Comparison of ENCODE assay signal across 9 mouse cellular contexts in the genomic region with DNA sequence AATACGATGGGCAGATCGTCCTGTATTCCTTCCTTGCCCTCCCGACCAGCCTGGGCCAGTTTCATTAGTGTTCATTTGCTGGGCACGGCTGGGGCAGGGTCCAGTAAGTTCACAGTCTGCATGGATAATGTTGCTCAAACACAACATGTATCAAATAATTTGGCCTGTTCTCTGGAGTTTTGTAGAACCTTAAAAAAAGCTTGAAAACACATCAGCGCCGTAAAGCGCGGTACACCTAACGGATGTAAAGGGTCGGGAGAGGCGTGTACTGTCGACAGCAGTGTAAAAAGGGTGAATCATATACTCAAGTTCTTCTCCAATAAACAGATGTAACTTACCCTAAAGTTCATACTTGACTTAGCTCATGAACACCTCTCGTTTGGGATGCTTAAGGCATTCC. TPM values are rescaled to one million over a fixed set of nuclear protein-coding genes. Genes with fewer than 3 reads are reported as not detected.
DNase-seq lines count a peak whose midpoint lies in the region; ATAC-seq and TF ChIP-seq lines count a peak whose summit lies in the region.
"Had no signal": no experiment of that assay in that cellular context is flagged by ENCODE, and none has a peak within 500 bp of the region (broad histone marks: within the 10 kb centered on the region; RNA-seq: fewer than 3 reads in every experiment).

No protein-coding gene starts in this region.

- H3K27me3 ChIP-seq in hindbrain, embryonic 13.5 days = no peaks in the 10 kb centered on the region
- H3K27me3 ChIP-seq in midbrain, embryonic 16.5 days (ENCODE audit: control insufficient read depth, insufficient read depth, low read depth, low read length) = no peaks in the 10 kb centered on the region

- H3K4me2 ChIP-seq in hindbrain, embryonic 13.5 days = peak overlapping the region; percentile 90
- H3K4me2 ChIP-seq in midbrain, embryonic 16.5 days (ENCODE audit: low read length) = peak overlapping the region; percentile 84

- H3K9me3 ChIP-seq in hindbrain, embryonic 13.5 days = no peaks in the 10 kb centered on the region
- H3K9me3 ChIP-seq in midbrain, embryonic 16.5 days (replicated peaks; ENCODE audit: control insufficient read depth, low read length, poor library complexity, severe bottlenecking) = no peaks in the 10 kb centered on the region

- peaks cover 40% of the 10 kb centered on the region for H3K36me3 ChIP-seq in hindbrain, embryonic 13.5 days
- H3K36me3 ChIP-seq in midbrain, embryonic 16.5 days (ENCODE audit: control insufficient read depth, insufficient read depth, low read length) = peaks cover 15% of the 10 kb centered on the region

- no peak for TF ChIP-seq CTCF in layer of hippocampus, adult 2 months (conservative IDR thresholded peaks at IDR 0.05)

- WGBS in hindbrain, embryonic 13.5 days = 15% methylated on average over 13 of the region's 13 CpGs
- 14% methylated on average over 13 of the region's 13 CpGs for WGBS in midbrain, embryonic 16.5 days

- peak overlapping the region; percentile 97 for H3K4me3 ChIP-seq in layer of hippocampus, adult 2 months
- H3K4me3 ChIP-seq in hindbrain, embryonic 13.5 days = peak overlapping the region; percentile 94
- H3K4me3 ChIP-seq in midbrain, embryonic 16.5 days (ENCODE audit: low read depth, low read length) = peak overlapping the region; percentile 71

- peak overlapping the region; percentile 93 for H3K9ac ChIP-seq in hindbrain, embryonic 13.5 days
- peak overlapping the region; percentile 88 for H3K9ac ChIP-seq in midbrain, embryonic 16.5 days (ENCODE audit: low read depth, low read length)

- H3K27ac ChIP-seq in layer of hippocampus, adult 2 months = peak overlapping the region; percentile 97
- peak overlapping the region; percentile 90 for H3K27ac ChIP-seq in hindbrain, embryonic 13.5 days
- H3K27ac ChIP-seq in midbrain, embryonic 16.5 days (ENCODE audit: low read length) = peak overlapping the region; percentile 91

- no peak for DNase-seq in layer of hippocampus, adult 2 months (ENCODE audit: low spot score in 2 of 2)
- DNase-seq in layer of hippocampus, postnatal 25 days (ENCODE audit: extremely low spot score in 1 of 2, low spot score in 1 of 2) = no peak
- DNase-seq in ZHBTc4 (ENCODE audit: low read depth, low spot score) = peak; percentile 37
- DNase-seq in urinary bladder, postnatal 14 days (ENCODE audit: low spot score) = no peak
- DNase-seq in right cerebral cortex, postnatal 10 days (ENCODE audit: low spot score in 2 of 2) = no peak
- DNase-seq in testis, postnatal 10 days (ENCODE audit: low spot score) = no peak

- no peak for ATAC-seq in hindbrain, embryonic 13.5 days (ENCODE audit: low FRiP score)
- no peak for ATAC-seq in midbrain, embryonic 16.5 days

- H3K4me1 ChIP-seq in hindbrain, embryonic 13.5 days (replicated peaks) = peaks cover 49% of the 10 kb centered on the region
- peaks cover 23% of the 10 kb centered on the region for H3K4me1 ChIP-seq in midbrain, embryonic 16.5 days (ENCODE audit: control insufficient read depth, insufficient read depth, low read length)

RNA-seq across cellular contexts. Expression of a gene that starts 0.7 kb away (rescaled TPM):
- 100 to 1,000 TPM; 114 to 118 TPM for total RNA-seq in layer of hippocampus, adult 2 months (2021)
- 100 to 1,000 TPM; 116 to 122 TPM for total RNA-seq in layer of hippocampus, postnatal 25 days (2021)
- polyA plus RNA-seq in hindbrain, embryonic 13.5 days (2015; fragmentation: Nextera tagmentation; extraction: Ambion mirVana) = 91.7 and 95.9 TPM in 2 replicates
- 76.8 and 84.0 TPM in 2 replicates for polyA plus RNA-seq in midbrain, embryonic 16.5 days (2015; fragmentation: Nextera tagmentation; extraction: Ambion mirVana)

RNA-seq across cellular contexts. Expression of a gene that starts 5.8 kb away (rescaled TPM):
- 10 to 100 TPM; 24.4 to 25.6 TPM for total RNA-seq in layer of hippocampus, adult 2 months (2021)
- total RNA-seq in layer of hippocampus, postnatal 25 days (2021) = 10 to 100 TPM; 26.1 to 27.0 TPM
- polyA plus RNA-seq in hindbrain, embryonic 13.5 days (2015; fragmentation: Nextera tagmentation; extraction: Ambion mirVana) = 34.3 and 34.6 TPM in 2 replicates
- 29.2 and 30.9 TPM in 2 replicates for polyA plus RNA-seq in midbrain, embryonic 16.5 days (2015; fragmentation: Nextera tagmentation; extraction: Ambion mirVana)

RNA-seq across cellular contexts. Expression of a gene that starts 9.8 kb away (rescaled TPM):
- 1 to 10 TPM; 2.0 to 2.9 TPM for total RNA-seq in layer of hippocampus, adult 2 months (2021)
- total RNA-seq in layer of hippocampus, postnatal 25 days (2021) = 1 to 10 TPM; 1.6 to 2.2 TPM
- not detected in 2 replicates for polyA plus RNA-seq in hindbrain, embryonic 13.5 days (2015; fragmentation: Nextera tagmentation; extraction: Ambion mirVana)
- 0.43 TPM in 1 of 2 replicates, not detected in the other for polyA plus RNA-seq in midbrain, embryonic 16.5 days (2015; fragmentation: Nextera tagmentation; extraction: Ambion mirVana)
- total RNA-seq: common myeloid progenitor, adult 5-6 weeks had no signal

RNA-seq across cellular contexts. Expression of a gene that starts 9.9 kb away (rescaled TPM):
- total RNA-seq in layer of hippocampus, adult 2 months (2021) = 10 to 100 TPM; 25.3 to 30.0 TPM
- total RNA-seq in layer of hippocampus, postnatal 25 days (2021) = 10 to 100 TPM; 22.0 to 25.7 TPM
- 56.5 and 61.6 TPM in 2 replicates for polyA plus RNA-seq in hindbrain, embryonic 13.5 days (2015; fragmentation: Nextera tagmentation; extraction: Ambion mirVana)
- polyA plus RNA-seq in midbrain, embryonic 16.5 days (2015; fragmentation: Nextera tagmentation; extraction: Ambion mirVana) = 35.4 and 39.2 TPM in 2 replicates

RNA-seq across cellular contexts. Expression of a gene that starts 14.8 kb away (rescaled TPM):
- not detected for total RNA-seq in layer of hippocampus, adult 2 months (2021)
- total RNA-seq in layer of hippocampus, postnatal 25 days (2021) = not detected
- polyA plus RNA-seq in hindbrain, embryonic 13.5 days (2015; fragmentation: Nextera tagmentation; extraction: Ambion mirVana) = not detected in 2 replicates
- not detected in 2 replicates for polyA plus RNA-seq in midbrain, embryonic 16.5 days (2015; fragmentation: Nextera tagmentation; extraction: Ambion mirVana)
- total RNA-seq: common myeloid progenitor, adult 5-6 weeks had no signal
